Mouse (Mus musculus) embryonic facial prominence, embryonic 10.5 days (tissue): ENCODE measurements around the gene Wdr26. TPM values are rescaled to one million over a fixed set of nuclear protein-coding genes. Genes with fewer than 3 reads are reported as not detected.
A peak's percentile ranks its signal among the peaks of the same experiment; 100 is the strongest.

Experiments used
- DNase-seq: peaks from one replicate; pipeline ENCODE4 v3.0.0-alpha.2; 2017; ENCODE audit warnings: low spot score
- H3K27ac ChIP-seq: fragments of 300-500 bp; sonication (generic); replicated peaks from 2 replicates; pipeline ENCODE4 v1.5.1; 2016; ENCODE audit warnings: mild to moderate bottlenecking
- H3K27me3 ChIP-seq: fragments of 300-500 bp; sonication (generic); replicated peaks from 2 replicates; pipeline ENCODE4 v1.6.1; 2016; ENCODE audit warnings: low read depth, mild to moderate bottlenecking; ENCODE audit not compliant: poor library complexity, severe bottlenecking
- H3K36me3 ChIP-seq: fragments of 300-500 bp; sonication (generic); replicated peaks from 2 replicates; pipeline ENCODE4 v1.6.1; 2016; ENCODE audit warnings: mild to moderate bottlenecking, moderate library complexity
- H3K4me1 ChIP-seq: fragments of 300-500 bp; sonication (generic); 2 replicates; pipeline ENCODE4 v1.6.1; 2016
- H3K4me3 ChIP-seq: fragments of 300-500 bp; sonication (generic); 2 replicates; pipeline ENCODE4 v1.5.1; 2016; ENCODE audit warnings: mild to moderate bottlenecking, moderate library complexity
- H3K9me3 ChIP-seq: fragments of 300-500 bp; sonication (generic); 2 replicates; pipeline ENCODE4 v1.6.1; 2016; ENCODE audit warnings: mild to moderate bottlenecking
- WGBS: fragments of 180-500 bp; shearing (Covaris S2); methylation state at CpG from one replicate; pipeline ENCODE4 v1.1.7; 2016; 5-methylcytosine and 5-hydroxymethylcytosine counted together
- polyA plus RNA-seq: library from polyadenylated mRNA; unstranded; fragments of >200 nt; fragmentation: Nextera tagmentation; extraction: Ambion mirVana; gene quantifications from 2 replicates; pipeline ENCODE4 v1.2.1, GENCODE M21; 2016

The Wdr26 gene
- polyA plus RNA-seq, 1 experiment from 2014 or later, result 30.3 TPM

DNA sequence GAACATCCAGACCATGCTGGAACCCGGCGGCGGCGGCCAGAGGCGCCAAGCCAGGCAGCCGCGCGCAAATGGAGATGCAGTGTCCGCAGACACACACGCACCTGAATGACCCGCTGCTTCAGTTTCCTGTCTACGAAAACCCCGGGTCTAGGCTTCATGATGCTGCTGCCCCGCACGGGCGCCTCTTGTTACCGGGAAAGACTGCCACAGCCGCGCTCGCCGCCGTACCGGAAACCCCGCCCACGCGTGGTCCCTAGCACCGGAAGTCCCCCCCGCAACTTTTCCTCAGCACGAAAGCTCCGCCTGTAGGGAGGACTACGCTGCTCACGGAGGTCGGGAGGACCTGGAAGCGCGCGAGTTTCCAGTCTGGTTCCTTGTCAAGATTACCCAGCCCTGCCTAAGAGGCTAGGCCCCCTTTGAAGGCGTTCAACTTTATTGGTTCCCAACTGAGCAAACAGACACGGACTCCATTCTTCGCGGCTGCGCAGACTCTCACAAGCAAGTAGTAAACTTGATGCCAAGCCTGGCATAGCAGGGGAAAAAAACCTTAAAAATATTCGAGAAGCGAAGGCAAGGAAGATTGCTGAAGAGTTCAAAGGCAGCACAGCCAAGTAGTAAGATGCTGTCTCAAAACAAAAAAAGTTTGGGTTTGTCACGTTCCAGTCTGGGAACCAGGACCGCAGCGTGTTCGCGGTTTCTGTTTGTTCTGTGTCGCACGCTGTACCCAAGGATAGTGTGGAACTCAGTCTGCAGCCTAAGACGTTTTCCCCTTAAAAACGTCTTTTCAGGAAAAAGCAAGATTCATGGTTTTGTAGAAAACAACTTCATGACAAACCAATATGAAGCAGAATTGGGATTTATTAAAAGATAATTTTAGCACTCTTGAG is 67.6 kb downstream of the Wdr26 start, which contains the start of the genes Nvl and Cnih4:
Gene Nvl (minus strand): TSS at position 255 of the 887 bp plus-strand sequence.
Gene Cnih4 (plus strand): TSS at position 744 of the 887 bp plus-strand sequence.
- no peaks in the 10 kb centered on the region for H3K9me3 ChIP-seq
- peaks cover 24% of the 10 kb centered on the region for H3K4me1 ChIP-seq
- H3K36me3 ChIP-seq, result peaks cover 30% of the 10 kb centered on the region
- peak within 1 kb of the TSS; percentile 88 for H3K27ac ChIP-seq
- H3K4me3 ChIP-seq, result peak within 1 kb of the TSS; percentile 79
- WGBS, result under 1% methylated on average over 52 of the region's 52 CpGs
- H3K27me3 ChIP-seq, result no peaks in the 10 kb centered on the region
- peak; percentile 96 for DNase-seq

DNA sequence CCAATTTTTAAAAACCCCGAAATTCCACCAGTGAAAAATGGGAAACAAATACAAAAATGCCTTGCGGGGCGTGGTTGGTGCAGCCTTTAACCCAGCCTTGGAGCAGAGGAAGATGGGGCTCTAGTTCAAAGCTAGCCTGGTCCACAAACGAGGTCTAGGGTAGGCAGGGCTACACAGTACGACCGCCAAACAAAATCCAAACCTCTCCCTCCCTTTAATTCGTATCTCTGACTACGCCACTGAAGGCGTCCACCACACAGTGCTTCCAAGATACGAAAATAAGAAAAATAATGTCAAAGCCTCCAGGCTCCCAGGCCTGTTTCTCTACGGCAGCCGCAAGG is 68.2 kb downstream of the Wdr26 start:
- no peak for DNase-seq
- under 1% methylated on average over 12 of the region's 12 CpGs for WGBS
- no peaks in the 10 kb centered on the region for H3K27me3 ChIP-seq
- peaks cover 36% of the 10 kb centered on the region for H3K36me3 ChIP-seq
- H3K4me3 ChIP-seq, result peak overlapping the region; percentile 79
- no peaks in the 10 kb centered on the region for H3K9me3 ChIP-seq
- H3K27ac ChIP-seq, result peak overlapping the region; percentile 88
- peaks cover 24% of the 10 kb centered on the region for H3K4me1 ChIP-seq

DNA sequence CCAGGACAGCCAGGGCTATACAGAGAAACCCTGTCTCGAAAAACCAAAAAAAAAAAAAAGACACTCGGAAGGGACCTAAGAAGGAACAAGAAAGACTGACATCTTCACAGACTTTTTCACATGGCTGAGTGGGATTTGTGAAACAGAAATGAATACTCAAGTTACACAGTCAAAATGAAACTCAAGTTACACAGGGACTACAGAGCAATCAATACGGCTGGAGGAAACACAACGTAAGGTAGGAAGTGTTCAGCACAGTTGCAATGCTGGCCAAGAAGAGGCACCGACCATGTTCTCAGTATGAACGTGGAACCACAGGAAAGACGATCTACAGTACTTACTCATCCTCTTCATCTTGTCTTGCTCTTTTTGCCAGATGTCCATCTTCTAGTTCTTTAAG is 73.1 kb downstream of the Wdr26 start:
- no peaks in the 10 kb centered on the region for H3K27me3 ChIP-seq
- no peaks in the 10 kb centered on the region for H3K9me3 ChIP-seq
- peaks cover 81% of the 10 kb centered on the region for H3K36me3 ChIP-seq
- no peak for DNase-seq
- peaks cover 9% of the 10 kb centered on the region for H3K4me1 ChIP-seq
- WGBS, result 90% methylated on average over 7 of the region's 7 CpGs
- no peak overlapping the region for H3K4me3 ChIP-seq
- H3K27ac ChIP-seq, result no peak overlapping the region

DNA sequence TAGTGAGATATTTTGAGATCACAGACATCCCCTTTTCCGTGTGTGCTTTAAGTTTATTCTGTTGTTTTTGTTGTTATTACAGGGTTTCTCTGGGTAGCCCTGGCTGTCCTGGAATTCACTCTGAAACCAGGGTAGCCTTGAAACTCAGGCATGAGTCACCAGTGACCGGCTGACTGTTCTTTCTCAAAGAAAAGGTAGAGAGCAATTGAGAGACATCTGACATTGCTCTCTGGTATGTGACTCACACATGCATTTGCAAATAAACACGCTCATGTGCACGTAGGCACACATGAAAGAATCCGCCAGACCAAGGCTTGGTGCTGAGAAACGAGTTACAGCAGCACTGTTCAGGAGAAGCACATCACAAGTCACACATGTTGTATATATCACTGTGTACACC is 79.9 kb downstream of the Wdr26 start:
- Histone ChIP-seq H3K9me3 (no peaks in the 10 kb centered on the region), H3K4me3 (no peak overlapping the region), H3K27me3 (no peaks in the 10 kb centered on the region), H3K27ac (no peak overlapping the region), H3K36me3 (peaks cover 95% of the 10 kb centered on the region), H3K4me1 (no peaks in the 10 kb centered on the region)
- DNase-seq, result no peak
- WGBS, result 97% methylated on average over 6 of the region's 6 CpGs

DNA sequence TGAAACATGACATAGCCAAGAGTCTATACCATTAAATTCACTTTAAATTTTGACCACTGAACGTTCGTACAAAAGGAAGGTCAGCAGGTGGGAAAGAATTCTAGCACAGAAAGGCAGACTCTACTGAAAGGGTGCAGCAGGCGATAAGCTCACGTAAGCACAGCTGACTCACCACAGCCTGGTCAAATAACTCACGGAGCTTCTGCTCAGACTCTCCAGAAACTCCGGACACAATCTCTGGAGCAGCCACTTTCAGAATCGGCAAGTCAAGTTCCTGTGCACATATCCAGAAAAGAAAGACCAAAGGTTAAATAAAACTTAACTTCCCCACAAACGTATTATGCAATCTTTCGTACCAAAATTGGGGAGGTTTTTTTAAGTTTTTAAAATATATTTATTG is 85.0 kb downstream of the Wdr26 start:
- H3K9me3 ChIP-seq, result no peaks in the 10 kb centered on the region
- no peak for DNase-seq
- peaks cover 99% of the 10 kb centered on the region for H3K36me3 ChIP-seq
- H3K27ac ChIP-seq, result no peak overlapping the region
- no peaks in the 10 kb centered on the region for H3K27me3 ChIP-seq
- no peak overlapping the region for H3K4me3 ChIP-seq
- WGBS, result 92% methylated on average over 9 of the region's 9 CpGs
- H3K4me1 ChIP-seq, result no peaks in the 10 kb centered on the region

DNA sequence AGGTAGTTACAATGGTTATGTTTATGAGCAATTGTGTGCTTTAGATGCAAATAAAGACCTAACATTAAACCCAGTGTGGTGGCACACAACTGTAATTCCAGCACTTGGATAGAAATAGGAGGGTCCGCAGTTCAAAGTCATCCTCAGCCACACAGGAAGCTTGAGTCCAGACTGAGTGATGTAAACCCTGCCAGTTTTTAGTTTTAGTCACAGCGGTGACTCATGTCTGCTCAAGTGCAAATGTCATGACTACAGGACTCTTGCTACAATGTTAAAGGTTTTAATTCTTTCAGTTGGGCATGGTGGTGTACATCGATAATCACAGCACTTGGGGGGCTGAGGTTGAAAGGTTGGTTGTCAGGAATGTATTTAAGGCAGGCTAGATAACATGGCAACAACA is 85.9 kb downstream of the Wdr26 start:
- Histone ChIP-seq H3K4me1 (no peaks in the 10 kb centered on the region), H3K36me3 (peaks cover 100% of the 10 kb centered on the region), H3K4me3 (no peak overlapping the region), H3K27me3 (no peaks in the 10 kb centered on the region), H3K9me3 (no peaks in the 10 kb centered on the region), H3K27ac (no peak overlapping the region)
- DNase-seq, result no peak
- WGBS, result 99% methylated on average over 3 of the region's 3 CpGs

DNA sequence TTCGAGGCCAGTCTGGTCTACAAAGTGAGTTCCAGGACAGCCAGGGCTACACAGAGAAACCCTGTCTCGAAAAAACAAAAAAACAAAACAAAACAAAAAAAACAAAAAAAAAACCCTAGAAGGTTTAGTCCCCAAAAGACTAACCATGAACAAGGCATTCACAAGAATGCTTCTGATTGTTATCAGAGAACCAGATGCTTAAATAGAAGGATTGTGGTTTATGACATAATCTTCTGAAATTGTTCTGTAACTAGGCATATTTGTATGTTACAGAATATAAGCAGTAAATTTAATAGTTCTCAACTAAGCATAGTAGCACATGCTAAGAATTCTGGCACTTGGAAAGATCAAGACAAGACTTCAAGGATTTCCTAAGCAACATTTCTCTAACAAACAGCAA is 87.7 kb downstream of the Wdr26 start:
- Histone ChIP-seq H3K27me3 (no peaks in the 10 kb centered on the region), H3K9me3 (no peaks in the 10 kb centered on the region), H3K4me1 (no peaks in the 10 kb centered on the region), H3K36me3 (peaks cover 100% of the 10 kb centered on the region), H3K27ac (no peak overlapping the region), H3K4me3 (no peak overlapping the region)
- DNase-seq, result no peak
- 93% methylated on average over 2 of the region's 2 CpGs for WGBS

Other genes with a start within 250 kb of the Wdr26 start
- 0.41 and 0.46 TPM in 2 replicates for gene Ephx1, start 191.1 kb downstream of the Wdr26 start, polyA plus RNA-seq
- not detected in 2 replicates for gene 9130409I23Rik, start 160.8 kb downstream of the Wdr26 start, polyA plus RNA-seq
- gene Nvl, start 67.8 kb downstream of the Wdr26 start, polyA plus RNA-seq, result 45.2 and 49.5 TPM in 2 replicates
- 111 and 121 TPM in 2 replicates for gene Cnih4, start 67.3 kb downstream of the Wdr26 start, polyA plus RNA-seq
- 0.24 and 0.57 TPM in 2 replicates for gene Cnih3, start 140.6 kb upstream of the Wdr26 start, polyA plus RNA-seq